ENCODE assay signal across 19 mouse cellular contexts in genomic region chr12:99526571-99527140, GRCm38 (mm10). TPM values are rescaled to one million over a fixed set of nuclear protein-coding genes. Genes with fewer than 3 reads are reported as not detected.
DNase-seq lines count a peak whose midpoint lies in the region; ATAC-seq and TF ChIP-seq lines count a peak whose summit lies in the region.
"Had no signal": no experiment of that assay in that cellular context is flagged by ENCODE, and none has a peak within 500 bp of the region (broad histone marks: within the 10 kb centered on the region; RNA-seq: fewer than 3 reads in every experiment).

No protein-coding gene starts in this region.

- peaks cover 50% of the 10 kb centered on the region for H3K4me1 ChIP-seq in hindbrain, embryonic 10.5 days (replicated peaks)
- no peaks in the 10 kb centered on the region for H3K4me1 ChIP-seq in hindbrain, postnatal 0 days (ENCODE audit: insufficient read depth, low read length)
- H3K4me1 ChIP-seq in stomach, embryonic 15.5 days, result peaks cover 21% of the 10 kb centered on the region
- H3K4me1 ChIP-seq in stomach, postnatal 0 days (replicated peaks; ENCODE audit: control insufficient read depth, insufficient read depth), result 0 out of 2 replicates have a peak, but pooled peaks cover 2% of the 10 kb centered on the region
- H3K4me1 ChIP-seq in heart, embryonic 12.5 days (replicated peaks), result peaks cover 43% of the 10 kb centered on the region

- no peaks in the 10 kb centered on the region for H3K27me3 ChIP-seq in hindbrain, embryonic 10.5 days (ENCODE audit: insufficient read depth, poor library complexity, severe bottlenecking)
- H3K27me3 ChIP-seq in hindbrain, postnatal 0 days (ENCODE audit: insufficient read depth, low read length), result no peaks in the 10 kb centered on the region
- 0 out of 2 replicates have a peak, but pooled peaks cover 3% of the 10 kb centered on the region for H3K27me3 ChIP-seq in stomach, embryonic 15.5 days (replicated peaks)
- H3K27me3 ChIP-seq in stomach, postnatal 0 days (ENCODE audit: control insufficient read depth, insufficient read depth, low read length), result no peaks in the 10 kb centered on the region
- no peaks in the 10 kb centered on the region for H3K27me3 ChIP-seq in splenic B cell, adult 2 months (ENCODE audit: control insufficient read depth, insufficient read depth, low read length, poor library complexity, severe bottlenecking)
- H3K27me3 ChIP-seq in heart, embryonic 12.5 days (replicated peaks), result no peaks in the 10 kb centered on the region
- H3K27me3 ChIP-seq: limb, embryonic 12.5 days; megakaryocyte, embryonic 14.5 days had no signal

- no peak overlapping the region for H3K4me2 ChIP-seq in hindbrain, postnatal 0 days (ENCODE audit: low read depth, low read length)
- no peak overlapping the region for H3K4me2 ChIP-seq in stomach, embryonic 15.5 days
- H3K4me2 ChIP-seq in stomach, postnatal 0 days (replicated peaks; ENCODE audit: low read depth), result no peak overlapping the region
- no peak overlapping the region for H3K4me2 ChIP-seq in heart, embryonic 12.5 days
- H3K4me2 ChIP-seq: limb, embryonic 12.5 days had no signal

- H3K27ac ChIP-seq in hindbrain, embryonic 10.5 days, result peak overlapping the region; percentile 57
- H3K27ac ChIP-seq in hindbrain, postnatal 0 days, result no peak overlapping the region
- H3K27ac ChIP-seq in stomach, embryonic 15.5 days, result 0 out of 2 replicates have a peak overlapping the region, but pooled peaks have one; percentile 6
- H3K27ac ChIP-seq in stomach, postnatal 0 days (replicated peaks), result no peak overlapping the region
- H3K27ac ChIP-seq in heart, embryonic 12.5 days (ENCODE audit: poor library complexity, severe bottlenecking), result no peak overlapping the region
- H3K27ac ChIP-seq: limb, embryonic 12.5 days had no signal

- 62% methylated on average over 9 of the region's 9 CpGs for WGBS in hindbrain, embryonic 10.5 days
- 65% methylated on average over 9 of the region's 9 CpGs for WGBS in hindbrain, postnatal 0 days
- 50% methylated on average over 9 of the region's 9 CpGs for WGBS in stomach, embryonic 15.5 days
- WGBS in stomach, postnatal 0 days, result 45% methylated on average over 9 of the region's 9 CpGs
- 60% methylated on average over 9 of the region's 9 CpGs for WGBS in heart, embryonic 12.5 days

- DNase-seq in cerebellum, postnatal 10 days, result peak; percentile 57 to 67
- no peak for DNase-seq in cerebellum, adult 11 months
- peak; percentile 27 for DNase-seq in hindbrain, embryonic 10.5 days (ENCODE audit: low spot score)
- no peak for DNase-seq in hindbrain, postnatal 0 days (ENCODE audit: low spot score)
- DNase-seq in stomach, postnatal 0 days (ENCODE audit: low spot score), result no peak
- peak; percentile 38 for DNase-seq in splenic B cell, adult 2 months (ENCODE audit: low read depth, low spot score)
- DNase-seq: adrenal gland, adult 2 months; heart, postnatal 14 days; kidney, adult 11 months; kidney, postnatal 25 days; lung, adult 2 months; right cerebral cortex, postnatal 14 days had no signal

- no peaks in the 10 kb centered on the region for H3K9me3 ChIP-seq in hindbrain, embryonic 10.5 days
- no peaks in the 10 kb centered on the region for H3K9me3 ChIP-seq in hindbrain, postnatal 0 days (ENCODE audit: low read length)
- no peaks in the 10 kb centered on the region for H3K9me3 ChIP-seq in stomach, embryonic 15.5 days
- H3K9me3 ChIP-seq in stomach, postnatal 0 days (ENCODE audit: control insufficient read depth, low read length), result no peaks in the 10 kb centered on the region
- H3K9me3 ChIP-seq in heart, embryonic 12.5 days (replicated peaks), result no peaks in the 10 kb centered on the region
- H3K9me3 ChIP-seq: megakaryocyte, embryonic 14.5 days had no signal

- no peak for TF ChIP-seq EP300 in stomach, postnatal 0 days (optimal IDR thresholded peaks at IDR 0.05)

- H3K9ac ChIP-seq in hindbrain, postnatal 0 days (replicated peaks; ENCODE audit: low read length), result no peak overlapping the region
- no peak overlapping the region for H3K9ac ChIP-seq in stomach, embryonic 15.5 days
- H3K9ac ChIP-seq in stomach, postnatal 0 days (ENCODE audit: low read length), result no peak overlapping the region
- H3K9ac ChIP-seq in heart, embryonic 12.5 days, result no peak overlapping the region
- H3K9ac ChIP-seq: limb, embryonic 12.5 days had no signal

- H3K36me3 ChIP-seq in hindbrain, embryonic 10.5 days, result no peaks in the 10 kb centered on the region
- H3K36me3 ChIP-seq in hindbrain, postnatal 0 days (ENCODE audit: insufficient read depth, low read length), result no peaks in the 10 kb centered on the region
- no peaks in the 10 kb centered on the region for H3K36me3 ChIP-seq in stomach, embryonic 15.5 days
- no peaks in the 10 kb centered on the region for H3K36me3 ChIP-seq in stomach, postnatal 0 days (ENCODE audit: control insufficient read depth, insufficient read depth, low read length)
- H3K36me3 ChIP-seq in splenic B cell, adult 2 months (ENCODE audit: control insufficient read depth, insufficient read depth, low read length, poor library complexity, severe bottlenecking), result peaks cover 2% of the 10 kb centered on the region
- H3K36me3 ChIP-seq in heart, embryonic 12.5 days, result no peaks in the 10 kb centered on the region; the same call in 1 of the 2 replicates
- H3K36me3 ChIP-seq: limb, embryonic 12.5 days had no signal

- TF ChIP-seq CTCF in hindbrain, postnatal 0 days (IDR thresholded peaks at IDR 0.05; ENCODE audit: low read depth), result no peak
- TF ChIP-seq CTCF in stomach, postnatal 0 days (IDR thresholded peaks at IDR 0.05; ENCODE audit: low read depth), result no peak

- H3K4me3 ChIP-seq in hindbrain, embryonic 10.5 days, result no peak overlapping the region
- H3K4me3 ChIP-seq in hindbrain, postnatal 0 days (ENCODE audit: low read length), result no peak overlapping the region
- H3K4me3 ChIP-seq in stomach, embryonic 15.5 days (replicated peaks), result no peak overlapping the region
- no peak overlapping the region for H3K4me3 ChIP-seq in stomach, postnatal 0 days (ENCODE audit: low read depth, low read length)
- H3K4me3 ChIP-seq in heart, embryonic 12.5 days, result no peak overlapping the region
- H3K4me3 ChIP-seq: erythroblast, embryonic 14.5 days; limb, embryonic 12.5 days; megakaryocyte, embryonic 14.5 days; myocyte had no signal

- ATAC-seq in hindbrain, postnatal 0 days, result no peak
- ATAC-seq in stomach, embryonic 15.5 days (ENCODE audit: insufficient read depth, low FRiP score, low read depth), result no peak
- no peak for ATAC-seq in stomach, postnatal 0 days (ENCODE audit: low FRiP score, low TSS enrichment)
- ATAC-seq in heart, embryonic 12.5 days (ENCODE audit: insufficient number of reproducible peaks, low FRiP score), result no peak
- ATAC-seq: forebrain, embryonic 16.5 days had no signal

RNA-seq across cellular contexts. Expression of gene Foxn3, which starts 36.7 kb away (rescaled TPM):
- 56.3 and 63.8 TPM in 2 replicates for polyA plus RNA-seq in hindbrain, embryonic 10.5 days (2016; fragmentation: Nextera tagmentation; extraction: Ambion mirVana)
- 40.6 and 50.4 TPM in 2 replicates for total RNA-seq in hindbrain, postnatal 0 days (2014; rRNA removed)
- 69.0 and 70.5 TPM in 2 replicates for polyA plus RNA-seq in hindbrain, postnatal 0 days (2015; fragmentation: Nextera tagmentation; extraction: Ambion mirVana)
- polyA plus RNA-seq in stomach, embryonic 15.5 days (2015; fragmentation: Nextera tagmentation; extraction: Ambion mirVana), result 58.0 and 69.1 TPM in 2 replicates
- polyA plus RNA-seq in stomach, postnatal 0 days (2015; fragmentation: Nextera tagmentation; extraction: Ambion mirVana), result 40.1 and 44.1 TPM in 2 replicates
- polyA plus RNA-seq in heart, embryonic 12.5 days (2016; fragmentation: Nextera tagmentation; extraction: Ambion mirVana), result 66.2 and 69.1 TPM in 2 replicates

Comparison
In these comparisons a context has a peak if more than half of its experiments do, and no peak if none do; other contexts are left out.
1. DNase-seq: peak in cerebellum, postnatal 10 days (2 of 2), hindbrain, embryonic 10.5 days (single experiment) and splenic B cell, adult 2 months (single experiment); none in cerebellum, adult 11 months (single experiment), hindbrain, postnatal 0 days (single experiment) and stomach, postnatal 0 days (single experiment).
2. H3K27ac ChIP-seq: peak in hindbrain, embryonic 10.5 days (single experiment) and stomach, embryonic 15.5 days (single experiment); none in hindbrain, postnatal 0 days (single experiment), stomach, postnatal 0 days (single experiment) and heart, embryonic 12.5 days (single experiment).